In the genomic region with DNA sequence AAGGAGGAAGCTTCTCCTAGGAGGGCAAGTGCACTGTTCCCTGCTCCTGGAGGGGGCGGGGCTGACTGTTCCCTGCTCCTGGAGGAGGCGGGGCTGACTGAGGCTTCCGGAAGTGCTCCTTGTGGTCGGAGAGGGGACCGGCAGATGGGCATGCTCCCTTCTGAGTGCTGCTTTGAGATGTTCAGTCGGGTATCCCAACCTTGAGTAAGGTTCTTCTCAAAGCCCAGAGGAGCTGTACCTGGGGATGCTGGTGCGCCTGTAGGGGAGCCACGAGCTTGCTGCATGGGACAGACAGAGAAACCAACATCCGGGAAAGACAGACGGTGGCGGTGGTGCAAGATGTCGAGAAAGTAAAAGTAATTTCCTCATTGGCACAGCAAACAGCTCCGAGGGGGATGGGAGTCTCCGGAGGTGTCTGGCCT, we compare ENCODE assay signal across 8 mouse cellular contexts.
DNase-seq lines count a peak whose midpoint lies in the region; ATAC-seq lines count a peak whose summit lies in the region.

No protein-coding gene starts in this region.

- DNase-seq in T-cell, adult 2 months (ENCODE audit: low spot score) = peak; percentile 57
- DNase-seq in c-Kit-positive CD71-positive TER-119-positive erythroid progenitor cells, embryonic 14.5 days (ENCODE audit: low spot score) = peak; percentile 16
- DNase-seq in heart, adult 11 months = peak; percentile 95
- DNase-seq in neural tube, embryonic 11.5 days (ENCODE audit: low spot score) = peak; percentile 72
- DNase-seq in urinary bladder, postnatal 4 days (ENCODE audit: low spot score in 2 of 2) = peak; percentile 45 to 68
- DNase-seq in left cerebral cortex, postnatal 25 days (ENCODE audit: low spot score in 2 of 2) = no peak

- ATAC-seq in intestine, embryonic 15.5 days = peak; percentile 75
- ATAC-seq in liver, embryonic 16.5 days (ENCODE audit: low read depth) = peak; percentile 40; the same call in 1 of the 2 replicates
- ATAC-seq in neural tube, embryonic 11.5 days (ENCODE audit: insufficient read depth, low FRiP score, low TSS enrichment) = peak; percentile 53; the same call in 1 of the 2 replicates

- H3K4me2 ChIP-seq in intestine, embryonic 15.5 days (replicated peaks) = peak overlapping the region; percentile 57
- H3K4me2 ChIP-seq in liver, embryonic 16.5 days (ENCODE audit: low read depth, low read length) = peak overlapping the region; percentile 59
- peak overlapping the region; percentile 55 for H3K4me2 ChIP-seq in neural tube, embryonic 11.5 days (ENCODE audit: low read depth)

- peak overlapping the region; percentile 46 for H3K9ac ChIP-seq in intestine, embryonic 15.5 days
- no peak overlapping the region for H3K9ac ChIP-seq in liver, embryonic 16.5 days (ENCODE audit: low read depth, low read length)
- peak overlapping the region; percentile 55 for H3K9ac ChIP-seq in neural tube, embryonic 11.5 days (ENCODE audit: low read length)

- 10% methylated on average over 14 of the region's 14 CpGs for WGBS in intestine, embryonic 15.5 days
- WGBS in liver, embryonic 16.5 days (ENCODE audit: insufficient replicate concordance) = 6% methylated on average over 14 of the region's 14 CpGs
- 7% methylated on average over 14 of the region's 14 CpGs for WGBS in neural tube, embryonic 11.5 days

- H3K4me1 ChIP-seq in intestine, embryonic 15.5 days (replicated peaks) = peaks cover 16% of the 10 kb centered on the region
- H3K4me1 ChIP-seq in liver, embryonic 16.5 days (ENCODE audit: control insufficient read depth, low read depth, low read length) = peaks cover 10% of the 10 kb centered on the region
- no peaks in the 10 kb centered on the region for H3K4me1 ChIP-seq in neural tube, embryonic 11.5 days (ENCODE audit: control insufficient read depth, insufficient read depth, low read length)

- no peak overlapping the region for H3K27ac ChIP-seq in intestine, embryonic 15.5 days
- H3K27ac ChIP-seq in liver, embryonic 16.5 days (ENCODE audit: low read length) = no peak overlapping the region
- no peak overlapping the region for H3K27ac ChIP-seq in neural tube, embryonic 11.5 days (ENCODE audit: low read depth, low read length)

- no peaks in the 10 kb centered on the region for H3K36me3 ChIP-seq in intestine, embryonic 15.5 days
- H3K36me3 ChIP-seq in liver, embryonic 16.5 days (ENCODE audit: control insufficient read depth, insufficient read depth) = no peaks in the 10 kb centered on the region
- H3K36me3 ChIP-seq in neural tube, embryonic 11.5 days (ENCODE audit: control insufficient read depth, insufficient read depth, low read length) = no peaks in the 10 kb centered on the region

- H3K9me3 ChIP-seq in intestine, embryonic 15.5 days = no peaks in the 10 kb centered on the region
- H3K9me3 ChIP-seq in liver, embryonic 16.5 days (replicated peaks; ENCODE audit: control insufficient read depth, low read length) = no peaks in the 10 kb centered on the region
- H3K9me3 ChIP-seq in neural tube, embryonic 11.5 days (ENCODE audit: control insufficient read depth, low read length) = no peaks in the 10 kb centered on the region

- intact Hi-C loops in left cerebral cortex, postnatal 25 days (cut with DNase I) = no loop called here

- peak overlapping the region; percentile 33 for H3K4me3 ChIP-seq in intestine, embryonic 15.5 days (replicated peaks)
- H3K4me3 ChIP-seq in liver, embryonic 16.5 days (ENCODE audit: low read depth, low read length) = peak overlapping the region; percentile 55
- H3K4me3 ChIP-seq in neural tube, embryonic 11.5 days (ENCODE audit: low read depth, low read length) = peak overlapping the region; percentile 32

- no peaks in the 10 kb centered on the region for H3K27me3 ChIP-seq in intestine, embryonic 15.5 days (replicated peaks)
- no peaks in the 10 kb centered on the region for H3K27me3 ChIP-seq in liver, embryonic 16.5 days (ENCODE audit: control insufficient read depth, insufficient read depth, low read depth, low read length)
- no peaks in the 10 kb centered on the region for H3K27me3 ChIP-seq in neural tube, embryonic 11.5 days (ENCODE audit: control insufficient read depth, insufficient read depth, low read length)

Comparison
In these comparisons a context has a peak if more than half of its experiments do, and no peak if none do; other contexts are left out.
1. DNase-seq: peak in T-cell, adult 2 months (single experiment), c-Kit-positive CD71-positive TER-119-positive erythroid progenitor cells, embryonic 14.5 days (single experiment), heart, adult 11 months (single experiment), neural tube, embryonic 11.5 days (single experiment) and urinary bladder, postnatal 4 days (2 of 2); none in left cerebral cortex, postnatal 25 days (0 of 2).
2. Peak in every context shown above with its lines, with median percentiles within 50 percentile points of each other: ATAC-seq, H3K4me2 ChIP-seq and H3K4me3 ChIP-seq.